Mouse (Mus musculus): ENCODE results near the gene Dhrs4. TPM values are rescaled to one million over a fixed set of nuclear protein-coding genes. Genes with fewer than 3 reads are reported as not detected.

The Dhrs4 gene
- polyA plus RNA-seq, 1 experiment from 2014 or later = 34.8 TPM

DNA sequence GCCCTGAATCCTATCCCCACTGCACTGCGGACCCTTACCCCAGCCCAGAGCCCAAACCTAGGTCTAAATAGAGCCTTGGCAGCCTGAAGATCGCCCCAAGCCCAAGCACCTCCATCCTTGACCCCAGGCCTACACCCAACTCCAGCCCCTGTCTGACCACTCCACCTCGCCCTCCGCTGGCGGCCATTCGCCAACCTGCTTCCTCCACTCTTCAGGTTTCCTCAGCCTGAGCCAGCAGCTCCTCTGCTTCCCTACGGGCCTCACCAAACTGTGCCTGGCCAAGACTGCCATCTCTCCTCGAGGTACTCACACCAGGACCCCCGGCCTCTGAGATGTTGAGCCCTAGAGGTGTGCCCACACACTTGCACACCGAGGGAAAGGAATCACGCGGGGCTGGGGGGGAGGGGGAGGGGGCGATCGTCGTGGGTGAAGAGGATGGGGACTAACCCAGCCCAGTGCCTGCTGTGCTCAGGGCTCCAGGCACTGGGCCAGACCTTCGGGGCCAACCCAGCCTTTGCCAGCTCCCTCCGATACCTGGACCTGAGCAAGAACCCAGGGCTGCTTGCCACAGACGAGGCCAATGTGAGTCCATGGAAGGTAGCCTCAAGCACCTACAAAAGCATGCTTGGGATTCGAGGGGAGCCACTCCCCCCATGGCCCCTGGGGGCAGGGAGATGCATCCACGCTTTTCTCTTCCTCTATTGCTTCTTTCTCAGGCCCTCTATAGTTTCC lies 17.1 kb downstream of the Dhrs4 start:
- peaks cover 2% of the 10 kb centered on the region; the same call in 1 of the 2 replicates for H3K36me3 ChIP-seq (ENCODE audit: control insufficient read depth, insufficient read depth, low read length)
- no peak overlapping the region for H3K27ac ChIP-seq (ENCODE audit: low read depth, low read length)
- H3K4me3 ChIP-seq (ENCODE audit: low read depth, low read length) = no peak overlapping the region
- no peaks in the 10 kb centered on the region for H3K9me3 ChIP-seq (ENCODE audit: control insufficient read depth, low read length)
- H3K4me2 ChIP-seq = no peak overlapping the region
- 0 out of 2 replicates have a peak, but pooled peaks cover 4% of the 10 kb centered on the region for H3K4me1 ChIP-seq (ENCODE audit: control insufficient read depth, insufficient read depth, low read length)
- WGBS = 76% methylated on average over 16 of the region's 20 CpGs
- H3K9ac ChIP-seq (ENCODE audit: low read length) = no peak overlapping the region
- ATAC-seq (ENCODE audit: low FRiP score) (no peak), DNase-seq (ENCODE audit: low spot score, missing footprints) (peak; percentile 69)
- no peaks in the 10 kb centered on the region for H3K27me3 ChIP-seq (ENCODE audit: control insufficient read depth, insufficient read depth, low read length)

- 74% methylated on average over 16 of the region's 16 CpGs for WGBS
Measured at GRCm38 (mm10) chr14:55496761-55497448, 18.3 kb downstream of the Dhrs4 start.

DNA sequence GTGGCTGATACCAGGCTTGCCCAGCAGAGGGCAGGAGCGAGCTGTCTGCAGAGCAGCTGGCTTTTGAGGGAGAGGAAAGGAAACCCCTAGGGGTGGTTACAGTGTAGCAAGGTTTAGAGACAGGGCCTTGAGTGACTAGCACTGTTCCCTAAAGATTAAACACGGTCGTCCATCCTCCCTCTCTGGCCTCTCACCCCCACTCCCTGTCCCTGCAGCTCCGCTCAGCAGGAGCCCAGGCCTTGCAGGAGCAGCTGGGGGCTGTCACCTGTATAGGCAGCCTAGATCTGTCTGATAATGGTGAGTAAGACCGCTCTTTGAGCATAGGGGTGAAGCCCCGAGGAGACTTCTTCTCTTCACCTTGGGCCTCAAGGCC lies 18.9 kb downstream of the Dhrs4 start:
- ATAC-seq (ENCODE audit: low FRiP score) = peak; percentile 73
- H3K4me2 ChIP-seq = no peak overlapping the region
- peaks cover 2% of the 10 kb centered on the region; the same call in 1 of the 2 replicates for H3K36me3 ChIP-seq (ENCODE audit: control insufficient read depth, insufficient read depth, low read length)
- no peak overlapping the region for H3K9ac ChIP-seq (ENCODE audit: low read length)
- H3K27me3 ChIP-seq (ENCODE audit: control insufficient read depth, insufficient read depth, low read length) = no peaks in the 10 kb centered on the region
- H3K9me3 ChIP-seq (ENCODE audit: control insufficient read depth, low read length) = no peaks in the 10 kb centered on the region
- peak; percentile 99 for DNase-seq (ENCODE audit: low spot score, missing footprints)
- 35% methylated on average over 6 of the region's 6 CpGs for WGBS
- H3K4me1 ChIP-seq (ENCODE audit: control insufficient read depth, insufficient read depth, low read length) = no peaks in the 10 kb centered on the region
- H3K27ac ChIP-seq (ENCODE audit: low read depth, low read length) = no peak overlapping the region
- H3K4me3 ChIP-seq (ENCODE audit: low read depth, low read length) = no peak overlapping the region

More at GRCm38 (mm10) chr14:55496761-55497448, 18.3 kb downstream of the Dhrs4 start:
- H3K4me3 ChIP-seq (ENCODE audit: low read depth, low read length) = no peak overlapping the region
- no peaks in the 10 kb centered on the region for H3K4me1 ChIP-seq (ENCODE audit: control insufficient read depth, insufficient read depth, low read length)
- ATAC-seq (ENCODE audit: low FRiP score) (peak; percentile 55), DNase-seq (ENCODE audit: low spot score, missing footprints) (peak; percentile 74)
- peaks cover 2% of the 10 kb centered on the region; the same call in 1 of the 2 replicates for H3K36me3 ChIP-seq (ENCODE audit: control insufficient read depth, insufficient read depth, low read length)
- no peak overlapping the region for H3K27ac ChIP-seq (ENCODE audit: low read depth, low read length)
- no peak overlapping the region for H3K4me2 ChIP-seq
- no peak overlapping the region for H3K9ac ChIP-seq (ENCODE audit: low read length)
- no peaks in the 10 kb centered on the region for H3K9me3 ChIP-seq (ENCODE audit: control insufficient read depth, low read length)
- no peaks in the 10 kb centered on the region for H3K27me3 ChIP-seq (ENCODE audit: control insufficient read depth, insufficient read depth, low read length)

GRCm38 (mm10) chr14:55505612-55506011 lies 27.1 kb downstream of the Dhrs4 start:
- ATAC-seq (ENCODE audit: low FRiP score) (no peak), DNase-seq (ENCODE audit: low spot score, missing footprints) (no peak)
- Histone ChIP-seq H3K4me1 (ENCODE audit: control insufficient read depth, insufficient read depth, low read length) (no peaks in the 10 kb centered on the region), H3K4me2 (no peak overlapping the region), H3K27me3 (ENCODE audit: control insufficient read depth, insufficient read depth, low read length) (no peaks in the 10 kb centered on the region), H3K9me3 (ENCODE audit: control insufficient read depth, low read length) (no peaks in the 10 kb centered on the region), H3K27ac (ENCODE audit: low read depth, low read length) (no peak overlapping the region), H3K36me3 (ENCODE audit: control insufficient read depth, insufficient read depth, low read length) (no peaks in the 10 kb centered on the region), H3K4me3 (ENCODE audit: low read depth, low read length) (no peak overlapping the region), H3K9ac (ENCODE audit: low read length) (no peak overlapping the region)
- 89% methylated on average over 9 of the region's 9 CpGs for WGBS

DNA sequence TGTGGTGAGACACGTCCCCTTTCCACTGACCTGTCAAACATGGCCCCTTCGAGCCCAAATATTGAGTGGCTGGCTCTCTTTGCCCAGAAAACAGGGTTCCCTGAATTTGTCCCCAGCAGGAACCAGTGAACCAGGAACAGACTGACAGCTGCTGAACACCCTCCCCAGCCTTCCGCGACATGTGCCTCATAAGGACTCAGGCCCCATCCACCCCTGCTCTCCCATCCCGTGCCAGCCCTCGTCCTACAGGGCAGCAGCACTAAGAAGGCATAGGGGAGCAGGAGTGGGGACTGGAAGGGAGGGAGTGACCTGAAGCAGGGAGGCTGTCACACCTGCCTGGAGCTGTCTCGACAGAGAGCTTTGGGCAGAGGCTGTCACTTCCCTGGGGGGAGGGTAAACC lies 29.2 kb downstream of the Dhrs4 start:
- Histone ChIP-seq H3K4me1 (ENCODE audit: control insufficient read depth, insufficient read depth, low read length) (no peaks in the 10 kb centered on the region), H3K9ac (ENCODE audit: low read length) (no peak overlapping the region), H3K27ac (ENCODE audit: low read depth, low read length) (no peak overlapping the region), H3K9me3 (ENCODE audit: control insufficient read depth, low read length) (no peaks in the 10 kb centered on the region), H3K36me3 (ENCODE audit: control insufficient read depth, insufficient read depth, low read length) (no peaks in the 10 kb centered on the region), H3K27me3 (ENCODE audit: control insufficient read depth, insufficient read depth, low read length) (no peaks in the 10 kb centered on the region), H3K4me3 (ENCODE audit: low read depth, low read length) (no peak overlapping the region), H3K4me2 (no peak overlapping the region)
- DNase-seq (ENCODE audit: low spot score, missing footprints) (peak; percentile 68), ATAC-seq (ENCODE audit: low FRiP score) (no peak)
- 56% methylated on average over 7 of the region's 7 CpGs for WGBS

- Histone ChIP-seq H3K36me3 (ENCODE audit: control insufficient read depth, insufficient read depth, low read length) (no peaks in the 10 kb centered on the region), H3K4me2 (no peak overlapping the region)
- 84% methylated on average over 10 of the region's 10 CpGs for WGBS
Measured at GRCm38 (mm10) chr14:55509540-55509939, 31.0 kb downstream of the Dhrs4 start.

DNA sequence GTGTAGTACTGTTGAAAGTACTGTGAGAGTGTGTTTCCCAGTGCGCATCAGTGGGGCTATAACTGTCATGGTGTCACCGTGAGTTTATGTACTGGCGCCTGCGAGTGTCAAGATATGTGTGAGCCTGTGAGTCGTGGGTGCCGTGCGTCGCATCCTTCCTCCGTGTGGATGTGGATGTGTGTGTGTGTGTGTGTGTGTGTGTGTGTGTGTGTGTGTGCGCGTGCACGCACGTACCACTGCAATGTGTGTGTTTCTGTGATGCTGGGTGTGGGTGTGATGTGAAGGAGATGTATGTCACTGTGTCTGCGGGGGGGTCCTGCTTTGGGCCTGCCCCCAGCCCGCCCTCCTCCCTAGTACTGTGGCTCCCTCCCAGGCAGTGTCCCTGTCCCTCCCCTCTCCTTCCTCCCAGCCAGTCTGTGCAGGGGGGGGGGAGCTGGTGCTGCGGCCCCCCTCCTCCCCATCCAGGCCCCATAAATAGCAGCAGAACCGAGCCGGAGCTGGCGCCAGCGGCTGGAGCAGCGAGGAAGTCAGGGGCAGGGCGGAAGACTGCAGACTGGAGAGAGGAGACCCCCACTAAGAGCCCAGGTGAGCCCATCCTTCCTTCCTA lies 31.7 kb downstream of the Dhrs4 start, which contains the start of gene Cpne6:
Gene Cpne6, plus strand, starts transcription at position 321 of the 607 bp plus-strand sequence.
- Histone ChIP-seq H3K27me3 (ENCODE audit: control insufficient read depth, insufficient read depth, low read length) (no peaks in the 10 kb centered on the region), H3K4me2 (no peak within 1 kb of the TSS), H3K27ac (ENCODE audit: low read depth, low read length) (no peak within 1 kb of the TSS), H3K9me3 (ENCODE audit: control insufficient read depth, low read length) (no peaks in the 10 kb centered on the region), H3K4me3 (ENCODE audit: low read depth, low read length) (no peak within 1 kb of the TSS), H3K36me3 (ENCODE audit: control insufficient read depth, insufficient read depth, low read length) (no peaks in the 10 kb centered on the region), H3K4me1 (ENCODE audit: control insufficient read depth, insufficient read depth, low read length) (no peaks in the 10 kb centered on the region), H3K9ac (ENCODE audit: low read length) (no peak within 1 kb of the TSS)
- peak; percentile 66 for DNase-seq (ENCODE audit: low spot score, missing footprints)
- whole genome bisulfite sequencing = 76% methylated on average over 22 of the region's 22 CpGs
- ATAC-seq (ENCODE audit: low FRiP score) = no peak

More at GRCm38 (mm10) chr14:55509540-55509939, 31.0 kb downstream of the Dhrs4 start:
- ATAC-seq (ENCODE audit: low FRiP score) (no peak), DNase-seq (ENCODE audit: low spot score, missing footprints) (peak; percentile 51)
- H3K4me3 ChIP-seq (ENCODE audit: low read depth, low read length) = no peak overlapping the region
- H3K27ac ChIP-seq (ENCODE audit: low read depth, low read length) = no peak overlapping the region
- no peaks in the 10 kb centered on the region for H3K27me3 ChIP-seq (ENCODE audit: control insufficient read depth, insufficient read depth, low read length)
- no peaks in the 10 kb centered on the region for H3K9me3 ChIP-seq (ENCODE audit: control insufficient read depth, low read length)
- H3K4me1 ChIP-seq (ENCODE audit: control insufficient read depth, insufficient read depth, low read length) = no peaks in the 10 kb centered on the region
- H3K9ac ChIP-seq (ENCODE audit: low read length) = no peak overlapping the region

- no peaks in the 10 kb centered on the region for H3K4me1 ChIP-seq (ENCODE audit: control insufficient read depth, insufficient read depth, low read length)
- 78% methylated on average over 7 of the region's 7 CpGs for WGBS
- H3K36me3 ChIP-seq (ENCODE audit: control insufficient read depth, insufficient read depth, low read length) = no peaks in the 10 kb centered on the region
- H3K27ac ChIP-seq (ENCODE audit: low read depth, low read length) = no peak overlapping the region
- H3K9ac ChIP-seq (ENCODE audit: low read length) = no peak overlapping the region
- H3K27me3 ChIP-seq (ENCODE audit: control insufficient read depth, insufficient read depth, low read length) = no peaks in the 10 kb centered on the region
- H3K4me2 ChIP-seq = no peak overlapping the region
- DNase-seq (ENCODE audit: low spot score, missing footprints) = no peak
- H3K9me3 ChIP-seq (ENCODE audit: control insufficient read depth, low read length) = no peaks in the 10 kb centered on the region
- ATAC-seq (ENCODE audit: low FRiP score) = 0 out of 2 replicates have a peak, but pooled peaks have one; percentile 22
- no peak overlapping the region for H3K4me3 ChIP-seq (ENCODE audit: low read depth, low read length)
Measured at GRCm38 (mm10) chr14:55511037-55511436, 32.5 kb downstream of the Dhrs4 start.

- ATAC-seq (ENCODE audit: low FRiP score) (no peak), DNase-seq (ENCODE audit: low spot score, missing footprints) (no peak)
- no peak overlapping the region for H3K9ac ChIP-seq (ENCODE audit: low read length)
- peaks cover 3% of the 10 kb centered on the region; the same call in 1 of the 2 replicates for H3K4me1 ChIP-seq (ENCODE audit: control insufficient read depth, insufficient read depth, low read length)
- H3K9me3 ChIP-seq (ENCODE audit: control insufficient read depth, low read length) = no peaks in the 10 kb centered on the region
- no peaks in the 10 kb centered on the region for H3K36me3 ChIP-seq (ENCODE audit: control insufficient read depth, insufficient read depth, low read length)
- H3K27me3 ChIP-seq (ENCODE audit: control insufficient read depth, insufficient read depth, low read length) = no peaks in the 10 kb centered on the region
- H3K4me3 ChIP-seq (ENCODE audit: low read depth, low read length) = no peak overlapping the region
- WGBS = 74% methylated on average over 10 of the region's 10 CpGs
- no peak overlapping the region for H3K4me2 ChIP-seq
- H3K27ac ChIP-seq (ENCODE audit: low read depth, low read length) = no peak overlapping the region
Measured at GRCm38 (mm10) chr14:55513927-55514326, 35.4 kb downstream of the Dhrs4 start.

All from midbrain, embryonic 11.5 days (tissue).